Mouse (Mus musculus): ENCODE results near the gene Txn1. TPM values are rescaled to one million over a fixed set of nuclear protein-coding genes. Genes with fewer than 3 reads are reported as not detected.
A peak's percentile ranks its signal among the peaks of the same experiment; 100 is the strongest.

Gene Txn1
- total RNA-seq (2022): 10 to 100 TPM; 85.4 to 95.3 (median 92.5) TPM

DNA sequence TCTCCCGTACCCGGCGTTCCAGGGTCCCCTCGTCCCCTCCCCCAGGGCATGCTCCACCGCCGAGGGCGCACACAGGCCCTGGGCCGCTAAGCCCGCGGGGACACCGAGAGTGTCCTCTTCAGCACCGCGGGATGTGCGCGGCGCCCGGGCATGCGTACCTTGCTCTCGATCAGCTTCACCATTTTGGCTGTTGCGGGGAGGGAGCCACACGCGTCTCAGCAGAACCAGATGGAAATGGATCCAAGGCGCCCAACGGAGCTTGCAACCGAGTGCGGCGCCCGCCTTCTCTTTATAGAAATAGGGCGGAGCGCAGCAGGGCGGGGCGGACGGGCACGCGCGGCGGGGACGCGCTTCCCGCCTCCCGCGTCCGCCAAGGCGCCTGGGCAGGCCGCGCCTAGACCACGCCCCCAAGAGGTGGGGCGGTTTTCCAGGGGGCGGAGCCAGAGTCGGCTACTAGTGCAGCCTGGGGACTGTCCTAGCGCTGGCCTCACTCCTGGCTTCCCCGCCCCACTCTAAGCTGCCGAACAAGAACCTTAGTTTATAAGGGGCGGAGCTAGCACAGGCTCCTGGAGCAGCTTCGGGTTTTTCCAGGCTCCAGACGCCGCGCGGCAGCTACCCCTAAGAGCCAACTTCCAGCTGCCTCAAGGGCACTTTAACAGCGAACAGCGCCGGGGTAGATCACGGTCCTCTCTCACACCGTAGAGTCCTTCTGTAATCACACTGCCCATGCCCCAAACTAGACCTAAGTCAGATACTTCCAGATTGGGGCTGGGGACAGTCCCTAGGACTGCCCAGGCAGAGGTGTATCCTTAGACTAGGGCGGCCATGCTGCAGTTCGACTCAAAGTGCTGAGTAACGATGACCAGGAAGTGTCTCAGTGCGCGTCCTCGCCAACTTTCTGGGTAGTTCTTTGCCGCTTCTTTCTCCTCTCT, at the start of gene Txn1:
Gene Txn1 (minus strand): TSS at position 383 of the 932 bp plus-strand sequence.
- DNase-seq (ENCODE audit: low spot score in 2 of 2): peak; percentile 91 to 92

DNA sequence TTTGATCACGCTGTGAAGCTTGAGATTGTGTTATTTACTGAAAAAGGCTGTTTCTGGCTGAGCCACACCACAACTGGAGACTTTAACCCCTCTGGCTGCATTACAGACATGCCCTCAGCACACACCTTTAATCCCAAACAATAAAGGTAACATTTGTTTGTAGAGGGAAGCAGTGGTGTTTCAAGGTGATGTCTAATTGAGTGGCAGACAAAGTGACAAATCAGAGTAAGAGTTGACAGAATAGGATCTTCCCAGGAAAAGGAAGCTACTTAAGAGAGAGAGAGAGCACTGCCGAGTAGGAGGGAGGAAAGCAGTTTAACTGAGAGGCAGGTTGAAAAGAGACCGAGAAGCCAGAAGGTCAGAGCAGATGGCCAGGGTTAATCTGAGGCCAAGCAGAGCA, 47.3 kb upstream of the Txn1 start:
- no peak for DNase-seq (ENCODE audit: low spot score in 2 of 2)

DNA sequence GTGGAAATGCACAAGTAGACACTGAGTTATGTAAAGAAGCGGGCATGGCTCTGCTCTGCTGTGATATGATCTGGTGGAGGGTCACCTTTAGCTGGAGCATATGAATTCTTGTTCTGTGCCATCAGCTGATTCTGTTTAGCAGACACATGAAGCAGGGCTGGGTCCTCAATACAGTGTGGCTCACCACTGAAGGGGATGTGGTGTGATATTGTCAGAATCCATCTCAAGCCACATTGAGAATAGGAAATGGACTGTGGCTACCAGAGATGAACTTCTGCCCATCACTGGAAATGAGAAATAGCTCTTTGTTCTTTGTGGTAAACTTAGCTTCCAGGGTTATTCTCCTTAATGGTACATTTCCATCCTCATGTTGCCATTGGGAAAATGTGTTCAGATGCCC, 35.2 kb upstream of the Txn1 start:
- DNase-seq (ENCODE audit: low spot score in 2 of 2): no peak

DNA sequence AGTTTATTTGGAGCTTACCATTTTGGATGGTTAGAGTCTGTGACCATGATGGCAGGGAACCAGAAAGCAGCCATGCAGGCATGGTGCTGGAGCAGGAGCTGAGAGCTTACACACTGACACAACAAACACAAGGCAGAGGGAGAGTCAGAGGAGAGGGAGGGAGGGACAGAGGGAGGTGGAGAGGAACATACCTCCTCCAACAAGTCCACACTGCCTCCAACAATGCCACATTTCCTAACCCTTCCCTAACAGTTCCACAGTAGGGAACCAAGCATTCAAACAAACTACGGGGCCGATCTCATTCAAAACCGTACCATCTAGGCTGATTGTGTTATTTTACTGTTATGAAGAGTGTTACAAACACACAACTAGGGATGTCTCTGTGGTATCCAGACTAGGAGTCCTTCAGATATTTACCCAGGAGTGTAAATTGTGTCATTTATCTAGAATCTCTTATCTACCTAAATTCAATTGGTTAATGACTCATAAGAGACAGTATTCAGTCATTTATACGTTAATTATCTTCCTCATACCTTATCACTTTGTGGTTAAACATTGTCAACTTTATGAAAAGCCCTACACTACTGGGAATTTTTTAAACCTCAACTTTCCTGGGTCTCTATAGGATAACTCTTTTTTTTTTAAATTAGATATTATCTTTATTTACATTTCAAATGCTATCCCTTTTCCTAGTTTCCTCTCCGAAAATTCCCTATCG, 18.3 kb upstream of the Txn1 start:
- DNase-seq (ENCODE audit: low spot score in 2 of 2): no peak

DNA sequence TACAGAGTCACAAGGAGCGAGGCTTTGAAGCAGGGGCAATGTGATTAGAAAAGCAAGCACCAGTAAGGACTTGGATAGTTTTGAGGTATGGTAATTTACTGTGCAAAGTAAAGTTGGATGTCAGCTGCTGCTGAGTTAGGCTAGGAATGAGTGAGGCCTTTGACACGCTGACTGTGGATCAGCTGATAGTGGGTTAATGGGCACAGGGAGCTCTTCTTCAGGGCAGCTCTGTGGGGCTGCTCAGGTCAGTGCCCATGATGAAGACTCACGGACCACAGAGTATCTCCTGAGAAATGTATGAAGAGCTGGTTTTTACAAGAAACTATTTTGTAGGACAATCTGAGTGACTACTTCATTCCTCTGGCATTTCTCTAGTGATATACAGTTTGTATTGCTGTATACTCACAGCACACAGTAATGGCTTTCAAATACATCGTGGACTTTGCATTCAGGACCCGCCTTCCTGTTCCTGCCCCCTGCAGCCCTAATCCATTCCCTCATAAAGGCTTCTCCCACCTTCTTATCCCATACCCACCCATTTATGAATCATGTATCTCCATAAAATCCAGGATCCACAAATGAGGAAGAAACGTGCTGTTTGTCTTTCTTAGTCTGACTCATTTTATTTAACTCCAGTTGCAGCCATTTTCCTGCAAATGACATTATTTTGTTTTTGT, 17.5 kb upstream of the Txn1 start:
- DNase-seq (ENCODE audit: low spot score in 2 of 2): no peak

DNA sequence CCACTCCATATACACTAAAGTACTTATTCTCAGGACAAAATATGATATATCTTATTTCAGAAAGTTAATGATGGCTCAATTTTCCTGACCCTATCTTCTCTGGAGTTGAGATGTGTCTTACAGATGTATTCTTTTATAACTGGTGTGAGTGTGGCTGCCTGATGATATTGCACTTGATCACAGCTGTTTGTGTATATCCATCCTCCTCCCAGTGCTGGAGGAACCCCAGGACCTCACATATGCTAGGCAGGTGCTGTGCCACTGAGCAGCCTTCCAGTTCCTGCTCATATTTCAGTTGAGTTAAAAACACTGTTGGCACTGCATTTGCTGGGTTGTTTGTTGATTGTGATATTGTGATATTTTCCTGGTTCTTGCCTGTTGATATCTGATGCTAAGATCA, 14.1 kb upstream of the Txn1 start:
- DNase-seq (ENCODE audit: low spot score in 2 of 2): no peak

DNA sequence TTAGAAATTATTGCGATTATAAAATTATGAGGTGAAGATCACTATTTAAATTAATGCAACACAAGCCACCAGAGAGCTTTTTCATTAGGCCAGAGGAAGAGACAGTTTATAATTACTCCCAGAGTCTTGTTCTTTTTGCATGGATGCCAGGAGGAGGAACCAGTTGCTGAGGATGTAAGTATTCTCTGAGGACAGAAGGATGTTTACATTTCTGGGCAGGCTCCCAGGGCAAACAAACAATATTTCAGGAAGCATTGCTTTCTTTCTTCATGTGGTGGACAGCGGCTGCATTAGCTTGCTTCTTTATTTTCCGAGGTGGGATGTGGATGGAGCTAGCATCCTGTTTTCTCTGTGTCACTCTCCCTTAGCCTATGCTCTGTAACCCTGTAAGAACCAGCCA, 11.0 kb upstream of the Txn1 start:
- no peak for DNase-seq (ENCODE audit: low spot score in 2 of 2)

DNA sequence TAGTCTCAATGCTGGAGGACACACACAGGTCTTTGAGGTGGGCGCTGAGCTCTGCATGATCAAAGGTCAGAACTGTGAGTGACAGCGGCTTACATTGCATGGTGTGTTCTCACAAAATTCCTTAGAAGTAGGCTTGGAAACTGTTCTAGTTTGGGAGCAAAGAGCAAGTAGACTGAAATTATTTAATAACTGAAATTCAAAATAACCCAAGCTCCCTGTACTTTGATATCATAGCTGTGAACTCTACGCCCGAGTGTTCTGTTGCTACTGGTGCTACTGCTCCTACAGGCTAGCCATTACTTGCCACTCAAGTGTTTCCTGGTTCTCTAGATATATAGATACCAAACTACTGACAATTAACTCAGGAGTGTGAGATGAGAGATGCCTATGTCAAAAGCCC, 9.3 kb upstream of the Txn1 start:
- DNase-seq (ENCODE audit: low spot score in 2 of 2): no peak

DNA sequence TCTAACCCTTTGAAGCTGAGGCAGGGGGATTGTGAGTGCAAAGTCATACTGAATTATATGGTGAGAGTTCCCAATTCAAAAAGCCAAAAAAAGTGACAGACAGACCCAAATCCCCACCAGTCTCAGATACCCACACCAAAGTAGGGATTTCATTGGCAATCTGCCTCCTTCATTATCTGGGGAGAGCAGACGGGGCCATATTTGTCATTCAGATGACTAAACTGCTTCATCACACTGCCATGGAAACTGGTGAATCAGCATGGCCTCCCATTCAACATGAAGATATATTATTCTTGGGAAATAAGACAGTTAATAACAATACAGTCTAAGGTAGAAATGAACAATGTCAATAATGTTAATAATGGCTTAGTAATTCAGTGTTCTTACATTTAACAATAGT, 7.9 kb upstream of the Txn1 start:
- no peak for DNase-seq (ENCODE audit: low spot score in 2 of 2)

DNA sequence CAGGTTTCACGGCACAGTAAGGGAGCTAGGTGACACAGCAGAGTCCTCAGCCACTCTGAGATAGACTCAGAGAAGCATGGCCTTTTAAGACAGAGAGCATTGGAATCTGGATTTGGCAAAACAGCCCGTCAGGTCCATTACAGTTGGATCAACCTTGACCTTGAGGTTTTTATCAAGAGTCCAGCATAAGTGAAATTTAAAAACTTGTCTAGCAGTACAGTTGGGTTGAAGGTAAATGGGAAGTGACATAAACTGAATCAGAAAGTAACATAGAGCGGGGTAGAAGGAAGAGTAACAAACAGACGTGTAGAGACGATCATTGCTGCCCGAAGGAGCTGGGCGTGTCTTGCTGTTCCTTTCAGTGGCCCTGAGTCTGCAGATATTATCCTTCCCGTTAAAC, 2.8 kb upstream of the Txn1 start:
- DNase-seq (ENCODE audit: low spot score in 2 of 2): no peak

DNA sequence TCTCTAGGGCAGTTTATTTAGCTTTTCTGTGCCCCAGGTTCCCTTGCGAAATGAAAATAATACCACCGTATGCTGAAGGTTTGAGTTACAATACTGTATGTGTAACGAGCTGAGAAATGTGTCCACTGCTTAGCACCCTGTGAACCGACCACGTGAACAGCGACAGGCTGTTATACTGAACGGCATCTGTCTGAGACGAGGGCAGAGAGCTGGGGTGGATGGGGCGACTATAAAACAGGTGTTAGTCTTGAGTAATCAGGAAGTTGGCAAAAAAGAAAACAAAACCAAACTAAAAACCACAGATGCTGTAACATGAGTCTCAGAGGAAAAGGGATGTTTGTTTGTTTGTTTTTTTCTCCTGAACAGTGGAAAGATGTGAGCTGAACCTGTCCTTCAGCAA, 1.9 kb upstream of the Txn1 start:
- no peak for DNase-seq (ENCODE audit: low spot score in 2 of 2)

DNA sequence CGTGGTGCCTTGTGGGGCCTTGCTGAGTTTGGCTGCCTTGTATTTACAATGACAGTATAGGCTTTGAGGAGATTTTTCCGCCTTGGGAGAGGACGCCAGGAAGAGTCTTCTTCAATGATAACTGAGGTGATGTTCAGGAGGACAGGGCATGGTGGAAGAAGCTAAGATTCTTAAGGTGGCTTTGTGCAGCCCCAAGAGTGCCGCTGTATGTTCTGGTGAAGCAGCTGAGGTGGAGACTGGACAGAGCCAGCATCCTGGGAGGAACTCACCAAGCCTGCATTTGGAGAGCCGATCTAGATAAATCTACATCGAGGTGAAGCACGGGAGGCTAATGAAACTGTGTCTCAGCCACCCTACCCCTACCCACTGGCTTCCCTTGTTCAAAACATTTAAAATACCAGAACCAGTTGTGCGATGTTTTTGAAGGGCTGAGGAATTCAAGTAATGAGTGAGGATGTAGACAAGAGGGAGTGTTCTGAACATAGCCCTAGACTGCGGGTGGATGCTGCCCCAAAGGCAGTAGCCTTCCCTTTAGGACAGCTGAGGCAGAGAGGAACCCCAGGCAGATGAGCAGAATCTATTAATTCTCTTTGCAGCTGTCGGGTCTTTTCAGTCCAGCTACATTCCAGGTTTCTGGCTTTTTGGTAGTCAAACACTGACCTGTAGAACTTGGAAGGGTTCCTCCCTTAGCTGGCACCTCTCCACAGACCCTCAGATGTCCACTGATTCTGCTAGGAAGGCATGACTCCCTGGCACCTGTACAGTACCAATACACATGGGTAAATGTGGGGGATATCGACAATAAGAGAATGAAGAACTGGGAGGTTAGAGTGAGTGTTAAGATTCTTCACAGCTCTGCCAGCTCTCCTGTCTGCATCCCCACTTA, 1.2 kb upstream of the Txn1 start:
- DNase-seq (ENCODE audit: low spot score in 2 of 2): no peak

DNA sequence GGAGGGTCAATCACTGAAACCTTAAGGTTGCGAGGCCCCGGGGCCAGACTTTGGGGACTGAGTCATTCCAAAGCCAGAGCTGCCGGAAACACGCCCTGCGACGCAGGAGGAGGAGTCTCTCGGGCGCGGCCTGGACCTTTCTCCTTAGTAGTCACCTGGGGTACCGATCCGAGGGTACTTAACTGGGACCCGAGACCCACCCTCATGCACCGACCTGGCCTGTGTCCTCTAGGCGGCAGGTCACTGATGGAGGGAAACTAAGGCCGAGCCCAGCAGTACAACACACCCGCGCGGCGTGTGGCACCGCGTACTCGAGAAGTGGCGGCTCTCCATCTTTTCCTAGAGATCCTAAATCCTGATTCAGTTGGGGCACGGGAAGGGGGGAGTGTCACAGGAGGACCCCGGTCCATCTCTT, 660 bp downstream of the Txn1 start:
- DNase-seq (ENCODE audit: low spot score in 2 of 2): peak; percentile 32 to 53

DNA sequence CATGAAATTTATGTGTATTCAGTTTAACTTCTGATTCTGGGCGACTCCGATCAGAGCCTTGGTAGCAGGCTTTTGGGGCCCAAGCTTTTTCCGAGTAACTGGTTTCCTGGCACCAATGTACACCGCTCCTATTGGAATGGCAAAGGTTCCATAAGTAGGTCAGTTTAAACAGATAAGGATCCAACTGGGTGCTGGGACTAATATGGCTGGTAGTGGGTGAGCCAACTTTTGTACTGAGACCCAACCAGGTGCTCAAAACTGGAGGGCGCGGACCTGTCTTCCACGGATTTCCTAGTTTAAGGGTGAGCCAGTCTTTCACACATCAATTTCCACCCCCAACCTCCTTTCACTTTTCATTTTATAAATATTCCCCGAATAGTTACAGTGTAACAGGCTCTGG, 1.2 kb downstream of the Txn1 start:
- DNase-seq (ENCODE audit: low spot score in 2 of 2): no peak

DNA sequence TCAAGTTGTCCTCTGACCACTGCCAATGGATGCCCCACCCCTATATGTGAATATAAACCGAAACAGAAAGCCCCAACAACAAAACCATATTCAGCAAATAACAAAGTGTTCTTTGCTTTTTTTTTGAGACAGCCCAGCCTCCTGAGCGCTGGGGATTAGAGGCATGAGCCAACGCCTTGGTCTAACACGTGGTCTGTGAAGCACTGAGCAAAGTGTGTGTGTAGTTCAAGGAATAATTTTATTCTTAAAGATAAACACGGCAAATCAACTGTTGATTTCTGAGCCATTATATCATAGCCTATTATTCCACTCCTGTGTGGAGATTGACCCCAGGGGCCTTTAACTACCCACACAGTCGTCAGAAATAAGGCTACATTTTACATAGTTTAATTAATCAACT, 1.6 kb downstream of the Txn1 start:
- DNase-seq (ENCODE audit: low spot score in 2 of 2): no peak

DNA sequence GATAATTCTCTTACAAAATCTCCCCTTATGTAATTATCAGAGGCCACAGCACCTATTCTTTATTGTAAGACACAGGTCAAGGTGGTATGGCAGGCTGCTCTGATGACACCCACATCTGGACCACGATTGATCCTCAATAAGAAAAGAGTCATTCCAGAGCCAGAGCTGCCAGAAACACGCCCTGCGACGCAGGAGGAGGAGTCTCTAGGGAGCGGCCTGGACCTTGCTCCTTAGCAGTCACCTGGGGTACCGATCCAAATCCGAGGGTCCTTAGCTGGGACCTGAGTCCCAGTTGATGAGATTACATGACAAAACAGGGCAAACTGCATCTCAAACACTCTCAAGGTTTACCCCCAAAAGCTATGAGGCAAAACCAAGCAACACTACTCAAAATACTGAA, 2.4 kb downstream of the Txn1 start:
- no peak for DNase-seq (ENCODE audit: low spot score in 2 of 2)

DNA sequence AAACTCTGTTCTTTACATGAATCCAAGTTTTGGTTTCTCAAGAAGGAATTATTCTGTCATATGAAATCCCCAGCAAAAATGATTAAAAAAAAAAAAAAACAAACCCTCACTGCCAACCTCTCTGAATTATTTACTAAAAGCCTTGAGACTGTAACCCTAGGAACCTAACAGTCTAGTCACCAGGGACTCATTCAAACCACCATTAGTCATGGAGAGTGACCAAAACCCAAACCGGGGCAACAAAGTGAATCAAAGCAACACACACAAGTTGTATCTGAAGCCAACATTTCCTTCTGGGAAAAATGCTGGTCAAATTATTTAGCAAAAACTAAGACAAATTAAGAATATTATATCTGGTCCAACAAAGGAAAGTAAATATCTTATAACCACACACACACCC, 3.3 kb downstream of the Txn1 start:
- DNase-seq (ENCODE audit: low spot score in 2 of 2): no peak

DNA sequence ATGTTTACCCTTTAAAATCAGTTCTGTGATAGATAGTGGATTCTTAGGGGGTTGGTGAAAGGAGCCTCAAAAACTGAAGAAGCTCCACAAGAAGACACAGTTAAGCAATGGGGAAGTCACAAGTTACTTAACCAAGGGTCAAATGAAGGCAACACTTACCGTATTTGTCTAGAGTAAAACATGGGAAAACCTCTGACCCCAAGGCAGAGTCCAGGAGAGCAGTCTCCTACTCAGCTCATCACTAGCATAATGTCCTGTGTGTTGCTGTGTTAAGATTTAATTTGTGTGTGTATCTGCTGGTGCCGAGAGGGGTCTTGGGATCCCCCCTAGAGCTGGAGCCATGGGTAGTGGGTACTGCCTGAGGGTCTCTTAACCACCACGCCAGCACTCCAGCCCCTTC, 3.8 kb downstream of the Txn1 start:
- no peak for DNase-seq (ENCODE audit: low spot score in 2 of 2)

DNA sequence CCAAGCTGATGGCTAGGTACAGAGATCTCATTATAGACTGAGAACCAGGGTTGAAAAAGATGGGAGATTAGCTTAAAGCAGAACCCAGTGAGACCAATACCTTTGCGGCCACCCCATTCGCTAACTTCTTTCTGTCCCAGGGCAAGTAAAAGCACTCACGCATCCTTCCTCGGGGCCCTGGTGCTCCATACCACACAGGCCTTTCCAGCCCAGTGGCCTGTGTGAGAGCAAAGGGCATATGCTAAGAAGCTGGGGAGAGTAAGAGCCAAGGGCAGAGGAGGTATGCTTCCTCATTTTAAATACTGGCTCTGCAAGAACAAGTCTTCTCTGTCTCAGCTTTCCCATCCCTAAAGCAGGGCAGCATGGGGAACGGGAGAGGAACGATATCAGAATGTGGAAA, 6.3 kb downstream of the Txn1 start:
- DNase-seq (ENCODE audit: low spot score in 2 of 2): no peak

DNA sequence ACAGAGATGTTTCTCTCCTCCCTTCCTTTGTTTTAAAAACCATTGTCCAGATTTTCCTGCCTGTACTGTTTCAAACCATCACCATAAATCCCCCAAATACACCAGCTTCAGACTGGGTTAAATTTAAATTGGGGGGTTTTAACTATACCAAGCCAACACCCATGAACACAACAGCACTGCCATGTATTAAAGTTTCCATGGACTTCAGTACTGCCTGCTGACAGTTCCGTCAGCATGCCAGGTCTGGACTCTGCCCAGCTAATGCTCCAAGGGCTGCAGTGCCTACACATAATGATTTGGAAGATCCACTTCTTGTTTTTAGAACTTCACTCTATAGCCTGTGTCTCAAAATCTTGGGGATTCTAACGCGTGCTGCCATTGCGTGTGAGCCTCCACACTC, 8.7 kb downstream of the Txn1 start:
- no peak for DNase-seq (ENCODE audit: low spot score in 2 of 2)

DNA sequence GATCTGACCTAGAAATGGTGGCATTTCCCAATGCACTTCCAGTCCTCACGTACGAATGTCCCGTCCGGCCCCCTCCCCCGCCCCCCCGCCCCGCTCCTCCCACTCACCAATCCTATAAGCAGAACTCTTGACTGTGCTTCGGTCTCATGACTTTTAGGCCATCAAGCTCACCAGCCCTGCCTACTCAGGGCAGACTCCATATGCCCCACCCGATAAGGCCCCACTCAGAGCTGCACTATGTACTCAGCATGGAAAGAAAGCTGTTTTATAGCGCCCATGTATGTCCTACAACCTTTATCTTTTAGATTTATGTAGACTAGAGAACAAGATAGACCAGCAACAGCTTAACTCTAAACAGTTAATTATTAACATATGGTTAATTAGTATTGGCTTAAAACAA, 9.2 kb downstream of the Txn1 start:
- DNase-seq (ENCODE audit: low spot score in 2 of 2): no peak

Measured in layer of hippocampus, adult 8-10 months (tissue).